Mouse (Mus musculus): ENCODE data around the gene Psmc4. TPM values are rescaled to one million over a fixed set of nuclear protein-coding genes. Genes with fewer than 3 reads are reported as not detected.

Psmc4 gene
- polyA plus RNA-seq, 1 experiment from 2014 or later = 238 TPM

DNA sequence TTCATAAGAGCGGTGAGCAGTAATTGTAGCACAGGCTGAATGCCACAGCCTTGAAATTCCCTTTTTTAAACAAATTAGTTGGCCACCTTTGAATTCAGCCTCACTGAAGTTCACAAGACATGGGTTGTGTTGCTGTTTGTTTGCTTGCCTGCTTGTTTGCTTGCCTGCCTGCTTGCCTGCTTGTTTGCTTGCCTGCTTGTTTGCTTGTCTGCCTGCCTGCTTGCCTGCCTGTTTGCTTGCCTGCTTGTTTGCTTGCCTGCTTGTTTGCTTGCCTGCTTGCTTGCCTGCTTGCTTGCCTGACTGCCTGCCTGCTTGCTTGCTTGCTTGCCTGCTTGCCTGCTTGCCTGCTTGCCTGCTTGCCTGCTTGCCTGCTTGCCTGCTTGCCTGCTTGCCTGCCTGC, 10.1 kb upstream of the Psmc4 start:
- no peak for ATAC-seq (replicated peaks; ENCODE audit: extremely low read depth, insufficient read depth, low FRiP score)
- no peaks in the 10 kb centered on the region; the same call in 1 of the 2 replicates for H3K9me3 ChIP-seq (replicated peaks; ENCODE audit: control insufficient read depth, low read length)
- H3K4me3 ChIP-seq (ENCODE audit: low read length) = no peak overlapping the region
- WGBS = 89% methylated on average over 1 of the region's 1 CpGs
- H3K36me3 ChIP-seq (ENCODE audit: control insufficient read depth, insufficient read depth) = no peaks in the 10 kb centered on the region
- no peak overlapping the region for H3K27ac ChIP-seq (ENCODE audit: low read length)
- no peak overlapping the region for H3K9ac ChIP-seq (ENCODE audit: low read length)
- H3K4me2 ChIP-seq (ENCODE audit: low read depth, low read length) = no peak overlapping the region
- no peaks in the 10 kb centered on the region for H3K4me1 ChIP-seq (ENCODE audit: control insufficient read depth, insufficient read depth, low read length)
- no peaks in the 10 kb centered on the region for H3K27me3 ChIP-seq (ENCODE audit: control insufficient read depth, insufficient read depth, low read length)

DNA sequence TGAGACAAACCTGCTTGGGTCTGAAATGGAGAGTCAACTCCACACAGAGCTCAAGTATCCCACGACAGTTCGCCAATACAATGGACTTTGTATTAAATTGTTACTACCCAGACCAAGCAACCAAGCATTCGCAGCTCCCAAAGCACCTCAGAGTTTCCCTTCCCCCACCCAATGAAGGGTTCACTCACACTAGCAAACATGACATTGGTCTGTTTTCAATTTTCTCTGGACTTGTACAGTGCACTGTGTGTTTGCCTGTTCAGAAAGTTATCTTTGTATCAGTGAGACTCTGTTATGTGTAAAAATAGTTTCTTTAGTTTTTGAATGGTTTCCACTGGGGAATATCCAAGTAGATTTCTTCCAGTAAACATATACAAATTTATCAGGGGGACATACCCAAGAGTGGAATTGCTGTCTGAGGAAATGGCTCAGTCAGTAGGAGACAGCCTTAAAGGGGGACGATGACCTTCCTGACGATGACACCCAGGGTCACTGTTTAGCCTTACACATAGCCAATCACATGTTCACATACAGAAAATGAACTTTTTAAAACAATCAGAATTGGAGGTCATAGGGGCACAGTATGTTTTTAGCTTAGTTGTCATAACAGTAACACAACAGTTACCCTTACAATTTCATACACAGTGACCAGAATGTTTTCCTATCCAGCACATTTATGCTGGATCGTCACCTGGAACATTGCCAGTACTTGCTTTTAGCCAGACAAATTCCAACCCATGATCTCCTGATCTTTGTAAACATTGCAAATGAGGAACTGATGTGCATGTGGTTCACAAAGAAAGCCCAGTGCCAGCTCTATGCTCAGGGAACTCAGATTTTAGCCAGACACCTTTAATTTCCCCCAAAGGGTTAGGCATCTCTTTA, 3.4 kb upstream of the Psmc4 start:
- Histone ChIP-seq H3K27ac (ENCODE audit: low read length) (no peak overlapping the region), H3K4me2 (ENCODE audit: low read depth, low read length) (no peak overlapping the region), H3K9ac (ENCODE audit: low read length) (no peak overlapping the region), H3K36me3 (ENCODE audit: control insufficient read depth, insufficient read depth) (peaks cover 4% of the 10 kb centered on the region), H3K4me3 (ENCODE audit: low read length) (no peak overlapping the region), H3K4me1 (ENCODE audit: control insufficient read depth, insufficient read depth, low read length) (peaks cover 6% of the 10 kb centered on the region), H3K27me3 (ENCODE audit: control insufficient read depth, insufficient read depth, low read length) (peaks cover 2% of the 10 kb centered on the region; the same call in 1 of the 2 replicates), H3K9me3 (replicated peaks; ENCODE audit: control insufficient read depth, low read length) (no peaks in the 10 kb centered on the region)
- WGBS = 73% methylated on average over 6 of the region's 6 CpGs
- ATAC-seq (replicated peaks; ENCODE audit: extremely low read depth, insufficient read depth, low FRiP score) = no peak

DNA sequence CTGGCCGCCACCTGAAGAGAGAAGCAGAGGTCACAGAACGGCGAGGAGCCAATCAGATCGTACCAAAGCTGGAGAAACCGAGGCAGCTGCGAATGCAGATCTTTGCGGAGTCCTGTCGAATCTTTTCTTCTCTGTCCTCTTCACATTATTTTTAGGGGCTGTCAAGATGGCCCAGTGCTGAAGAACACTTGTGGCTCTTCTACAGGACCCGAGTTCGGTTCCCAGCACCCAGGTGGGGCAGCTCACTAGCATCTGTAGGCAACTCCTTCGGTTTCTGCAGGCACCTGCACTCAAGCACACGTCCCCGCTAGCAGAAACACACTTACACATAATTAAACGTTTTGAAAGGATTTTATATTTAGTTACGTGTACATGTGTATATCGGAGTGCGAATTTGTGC, 683 bp upstream of the Psmc4 start:
- Histone ChIP-seq H3K9ac (ENCODE audit: low read length) (peak overlapping the region; percentile 66), H3K27me3 (ENCODE audit: control insufficient read depth, insufficient read depth, low read length) (peaks cover 2% of the 10 kb centered on the region; the same call in 1 of the 2 replicates), H3K36me3 (ENCODE audit: control insufficient read depth, insufficient read depth) (peaks cover 28% of the 10 kb centered on the region), H3K27ac (ENCODE audit: low read length) (no peak overlapping the region), H3K4me3 (ENCODE audit: low read length) (peak overlapping the region; percentile 15; the same call in 1 of the 2 replicates), H3K9me3 (replicated peaks; ENCODE audit: control insufficient read depth, low read length) (no peaks in the 10 kb centered on the region), H3K4me2 (ENCODE audit: low read depth, low read length) (peak overlapping the region; percentile 50), H3K4me1 (ENCODE audit: control insufficient read depth, insufficient read depth, low read length) (peaks cover 6% of the 10 kb centered on the region)
- 55% methylated on average over 17 of the region's 17 CpGs for WGBS
- no peak for ATAC-seq (replicated peaks; ENCODE audit: extremely low read depth, insufficient read depth, low FRiP score)

DNA sequence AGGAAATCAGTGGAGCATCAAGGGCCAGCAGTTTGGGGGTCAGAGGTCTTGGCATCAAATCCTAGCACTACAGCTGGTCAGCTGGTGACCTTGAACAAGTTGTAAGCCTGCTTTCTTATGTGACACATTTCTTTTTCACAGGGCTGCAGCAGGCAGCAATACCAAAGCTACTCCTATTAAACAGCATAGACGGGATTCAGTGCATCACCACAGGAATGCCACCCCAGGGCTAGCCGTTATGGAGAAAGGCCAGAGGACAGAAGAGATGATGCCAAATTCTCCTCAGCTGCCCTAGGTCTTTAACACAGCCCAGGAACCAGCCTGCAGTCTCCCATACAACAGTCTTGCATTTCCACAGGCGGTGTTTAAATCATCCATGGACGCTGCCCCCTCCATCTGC, 5.4 kb downstream of the Psmc4 start:
- no peak overlapping the region for H3K4me2 ChIP-seq (ENCODE audit: low read depth, low read length)
- H3K9ac ChIP-seq (ENCODE audit: low read length) = no peak overlapping the region
- peaks cover 6% of the 10 kb centered on the region for H3K4me1 ChIP-seq (ENCODE audit: control insufficient read depth, insufficient read depth, low read length)
- H3K9me3 ChIP-seq (replicated peaks; ENCODE audit: control insufficient read depth, low read length) = no peaks in the 10 kb centered on the region
- no peak overlapping the region for H3K4me3 ChIP-seq (ENCODE audit: low read length)
- H3K36me3 ChIP-seq (ENCODE audit: control insufficient read depth, insufficient read depth) = peaks cover 66% of the 10 kb centered on the region
- H3K27me3 ChIP-seq (ENCODE audit: control insufficient read depth, insufficient read depth, low read length) = no peaks in the 10 kb centered on the region
- ATAC-seq (replicated peaks; ENCODE audit: extremely low read depth, insufficient read depth, low FRiP score) = no peak
- 86% methylated on average over 4 of the region's 4 CpGs for WGBS
- H3K27ac ChIP-seq (ENCODE audit: low read length) = no peak overlapping the region

DNA sequence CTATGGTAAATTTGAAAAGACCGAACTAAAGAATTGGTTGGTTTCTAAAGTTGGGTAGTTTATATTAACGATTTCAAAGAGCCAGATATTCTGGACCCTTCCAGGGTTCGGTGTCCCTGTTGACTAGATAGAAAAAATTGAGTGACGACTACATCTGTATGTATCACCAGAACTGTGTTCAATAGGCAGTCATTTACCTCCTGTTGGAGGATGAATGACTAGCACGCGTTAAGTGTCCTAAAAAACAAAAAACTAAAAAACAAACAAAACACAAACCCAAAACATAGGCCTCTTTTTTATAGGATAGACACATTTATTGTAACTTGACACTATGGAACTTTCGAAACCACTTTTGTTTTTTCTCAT, 35.5 kb downstream of the Psmc4 start:
- H3K9ac ChIP-seq (ENCODE audit: low read length) = peak overlapping the region; percentile 88
- H3K36me3 ChIP-seq (ENCODE audit: control insufficient read depth, insufficient read depth) = no peaks in the 10 kb centered on the region
- H3K27ac ChIP-seq (ENCODE audit: low read length) = no peak overlapping the region
- no peaks in the 10 kb centered on the region for H3K27me3 ChIP-seq (ENCODE audit: control insufficient read depth, insufficient read depth, low read length)
- 28% methylated on average over 7 of the region's 7 CpGs for WGBS
- peaks cover 6% of the 10 kb centered on the region for H3K9me3 ChIP-seq (replicated peaks; ENCODE audit: control insufficient read depth, low read length)
- H3K4me2 ChIP-seq (ENCODE audit: low read depth, low read length) = peak overlapping the region; percentile 97
- H3K4me3 ChIP-seq (ENCODE audit: low read length) = peak overlapping the region; percentile 82
- H3K4me1 ChIP-seq (ENCODE audit: control insufficient read depth, insufficient read depth, low read length) = peaks cover 8% of the 10 kb centered on the region
- ATAC-seq (replicated peaks; ENCODE audit: extremely low read depth, insufficient read depth, low FRiP score) = no peak

DNA sequence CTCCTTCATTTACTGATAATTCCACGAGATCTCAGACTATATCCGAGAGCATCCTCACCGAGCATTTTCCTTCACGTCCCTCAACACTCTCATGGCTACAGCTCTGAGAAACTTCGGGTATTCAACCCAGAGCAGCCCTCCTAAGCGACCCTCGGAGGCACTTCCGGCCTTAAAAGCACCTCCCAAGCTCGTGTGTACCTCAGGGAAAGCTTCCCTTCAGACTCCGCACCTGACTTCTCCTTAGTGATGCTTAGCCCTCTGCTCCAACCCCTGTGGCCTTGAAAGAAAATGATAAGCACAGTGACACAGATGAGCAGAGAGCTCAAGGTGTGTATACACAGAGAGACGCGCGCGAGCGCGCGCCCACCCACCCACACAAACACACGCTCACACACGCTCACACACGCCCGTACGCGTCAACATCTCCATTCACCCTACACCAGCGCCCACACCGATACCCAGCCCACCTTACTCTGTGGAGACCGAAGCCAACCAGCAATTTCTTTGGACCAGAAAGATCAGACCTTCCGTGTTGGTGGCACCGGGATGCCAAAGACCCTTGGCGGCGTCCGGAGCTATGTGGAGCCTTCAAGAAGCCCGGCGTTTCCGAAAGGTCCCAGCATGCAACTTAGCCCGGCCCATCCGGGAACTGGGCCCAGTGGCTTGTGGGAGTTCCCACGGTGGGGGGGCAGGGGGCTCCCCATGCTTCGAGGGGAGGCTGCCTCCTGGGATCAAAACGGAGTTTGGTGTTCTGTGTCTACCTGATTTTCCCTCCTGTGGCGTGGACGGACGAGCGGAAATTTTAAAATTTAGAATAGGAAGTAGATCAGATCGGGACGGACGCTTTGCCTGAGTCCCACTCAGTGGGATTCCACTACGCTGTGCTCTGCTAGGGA, 36.1 kb downstream of the Psmc4 start, which contains the start of gene Zfp850:
Zfp850 (minus strand) TSS at position 567 of the 896 bp plus-strand sequence.
- H3K9me3 ChIP-seq (replicated peaks; ENCODE audit: control insufficient read depth, low read length) = peaks cover 3% of the 10 kb centered on the region
- peak within 1 kb of the TSS; percentile 88 for H3K9ac ChIP-seq (ENCODE audit: low read length)
- H3K4me3 ChIP-seq (ENCODE audit: low read length) = peak within 1 kb of the TSS; percentile 82
- under 1% methylated on average over 47 of the region's 47 CpGs for WGBS
- H3K4me1 ChIP-seq (ENCODE audit: control insufficient read depth, insufficient read depth, low read length) = peaks cover 8% of the 10 kb centered on the region
- no peaks in the 10 kb centered on the region for H3K36me3 ChIP-seq (ENCODE audit: control insufficient read depth, insufficient read depth)
- no peak within 1 kb of the TSS for H3K27ac ChIP-seq (ENCODE audit: low read length)
- H3K27me3 ChIP-seq (ENCODE audit: control insufficient read depth, insufficient read depth, low read length) = no peaks in the 10 kb centered on the region
- H3K4me2 ChIP-seq (ENCODE audit: low read depth, low read length) = peak within 1 kb of the TSS; percentile 97
- peak; percentile 90 for ATAC-seq (replicated peaks; ENCODE audit: extremely low read depth, insufficient read depth, low FRiP score)

DNA sequence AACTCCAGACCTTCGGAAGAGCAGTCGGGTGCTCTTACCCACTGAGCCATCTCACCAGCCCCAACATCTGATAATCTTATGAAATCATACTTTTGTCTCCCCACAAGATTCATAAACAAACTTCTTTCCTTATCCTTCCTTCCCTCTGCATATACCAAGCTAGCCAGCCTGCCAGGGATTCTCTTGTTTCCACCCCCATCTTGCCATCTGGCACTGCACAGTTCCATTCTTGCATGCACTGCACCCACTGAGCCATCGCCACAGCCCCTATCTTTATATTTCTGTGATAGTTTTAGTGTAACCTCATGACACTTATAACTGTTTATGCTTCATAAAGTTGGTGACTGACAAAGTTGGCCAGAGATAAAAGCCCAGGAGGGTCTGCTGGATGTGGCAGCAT, 39.6 kb downstream of the Psmc4 start:
- Histone ChIP-seq H3K4me3 (ENCODE audit: low read length) (no peak overlapping the region), H3K9ac (ENCODE audit: low read length) (no peak overlapping the region), H3K4me1 (ENCODE audit: control insufficient read depth, insufficient read depth, low read length) (peaks cover 8% of the 10 kb centered on the region), H3K9me3 (replicated peaks; ENCODE audit: control insufficient read depth, low read length) (no peaks in the 10 kb centered on the region), H3K27me3 (ENCODE audit: control insufficient read depth, insufficient read depth, low read length) (no peaks in the 10 kb centered on the region), H3K27ac (ENCODE audit: low read length) (no peak overlapping the region), H3K36me3 (ENCODE audit: control insufficient read depth, insufficient read depth) (peaks cover 4% of the 10 kb centered on the region; the same call in 1 of the 2 replicates), H3K4me2 (ENCODE audit: low read depth, low read length) (no peak overlapping the region)
- ATAC-seq (replicated peaks; ENCODE audit: extremely low read depth, insufficient read depth, low FRiP score) = no peak
- WGBS = 92% methylated on average over 3 of the region's 3 CpGs

Measured in heart, embryonic 16.5 days (tissue).